ENCODE assay signal across 24 mouse cellular contexts in the genomic region with DNA sequence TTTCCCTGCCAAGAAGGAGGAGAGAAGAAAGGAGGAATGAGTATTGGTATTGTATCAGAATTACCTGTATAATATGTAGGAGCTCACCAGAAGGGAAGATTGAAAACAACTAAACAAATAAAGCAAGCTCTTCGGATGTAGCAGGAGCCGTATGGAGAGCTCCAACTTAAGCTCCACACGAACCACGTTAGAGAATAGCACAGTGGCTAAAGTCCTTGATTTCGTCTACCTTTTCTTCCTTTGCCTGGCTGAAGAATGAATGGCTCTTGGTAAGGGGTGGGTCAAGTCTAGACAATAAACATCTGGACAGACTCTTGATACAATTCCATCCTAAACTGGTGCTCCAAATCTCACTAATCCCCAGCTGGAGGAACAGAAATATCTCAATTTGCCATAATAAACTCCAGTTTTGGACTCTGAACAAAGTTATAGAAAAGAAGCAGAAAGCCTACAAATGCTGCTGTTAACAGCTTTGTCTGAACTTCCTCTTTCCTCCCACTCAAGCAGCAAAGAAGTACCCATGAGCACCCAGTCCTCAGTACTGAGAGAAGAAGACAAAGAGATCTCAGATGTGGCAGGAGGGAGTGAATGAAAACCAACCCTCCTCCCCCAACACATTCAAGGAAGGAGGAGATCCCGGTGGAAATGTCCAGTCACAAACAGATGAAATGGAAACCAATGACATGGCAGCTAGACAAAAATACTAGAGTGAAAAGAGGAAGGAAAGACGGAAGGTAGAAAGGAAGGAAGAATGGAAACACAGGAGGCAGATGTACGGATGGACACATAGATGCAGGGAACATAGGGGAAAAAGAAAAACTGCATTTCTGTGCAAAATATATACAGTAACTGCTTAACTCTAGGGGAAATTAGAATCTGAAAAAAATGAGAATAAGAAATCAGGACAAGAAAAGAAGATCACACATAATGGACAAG. TPM values are rescaled to one million over a fixed set of nuclear protein-coding genes. Genes with fewer than 3 reads are reported as not detected.
DNase-seq lines count a peak whose midpoint lies in the region; ATAC-seq and TF ChIP-seq lines count a peak whose summit lies in the region.
"Had no signal": no experiment of that assay in that cellular context is flagged by ENCODE, and none has a peak within 500 bp of the region (broad histone marks: within the 10 kb centered on the region; RNA-seq: fewer than 3 reads in every experiment).

No protein-coding gene starts in this region.

- TF ChIP-seq POLR2A in spleen, adult 2 months (IDR thresholded peaks at IDR 0.05; ENCODE audit: low read depth, low read length) = no peak

- WGBS in spleen, adult 2 months = 39% methylated on average over 8 of the region's 8 CpGs
- WGBS in macrophage (ENCODE audit: missing documents) = 32% methylated on average over 8 of the region's 8 CpGs
- WGBS in hindbrain, embryonic 14.5 days = 84% methylated on average over 8 of the region's 8 CpGs

- H3K79me2 ChIP-seq in macrophage (ENCODE audit: inconsistent target) = no peaks in the 10 kb centered on the region

- peak overlapping the region; percentile 37; the same call in 1 of the 2 replicates for H3K27ac ChIP-seq in spleen, adult 2 months (ENCODE audit: insufficient read depth, low read length)
- peak overlapping the region; percentile 46 for H3K27ac ChIP-seq in macrophage
- H3K27ac ChIP-seq in hindbrain, embryonic 14.5 days = no peak overlapping the region
- H3K27ac ChIP-seq: kidney, postnatal 0 days; limb, embryonic 15.5 days; liver, embryonic 15.5 days had no signal

- no peak overlapping the region for H3K4me2 ChIP-seq in hindbrain, embryonic 14.5 days (replicated peaks)
- H3K4me2 ChIP-seq: heart, embryonic 12.5 days; limb, embryonic 15.5 days; liver, embryonic 15.5 days; midbrain, embryonic 11.5 days had no signal

- no peaks in the 10 kb centered on the region for H3K36me3 ChIP-seq in spleen, adult 2 months (ENCODE audit: control insufficient read depth, insufficient read depth, low read length)
- H3K36me3 ChIP-seq in G1E (replicated peaks) = no peaks in the 10 kb centered on the region
- no peaks in the 10 kb centered on the region for H3K36me3 ChIP-seq in macrophage (ENCODE audit: inconsistent target)
- H3K36me3 ChIP-seq in hindbrain, embryonic 14.5 days (replicated peaks; ENCODE audit: control insufficient read depth, insufficient read depth) = no peaks in the 10 kb centered on the region
- H3K36me3 ChIP-seq: heart, embryonic 12.5 days; limb, embryonic 15.5 days; liver, embryonic 15.5 days had no signal

- no peak for TF ChIP-seq CTCF in spleen, adult 2 months (IDR thresholded peaks at IDR 0.05; ENCODE audit: extremely low read depth, insufficient read depth, insufficient read length, insufficient replicate concordance)
- TF ChIP-seq CTCF in G1E (IDR thresholded peaks at IDR 0.05; ENCODE audit: low read depth, low read length) = no peak

- no peak overlapping the region for H3K9ac ChIP-seq in hindbrain, embryonic 14.5 days
- H3K9ac ChIP-seq: heart, embryonic 12.5 days; limb, embryonic 15.5 days; liver, embryonic 15.5 days had no signal

- H3K9me3 ChIP-seq in G1E (replicated peaks) = no peaks in the 10 kb centered on the region
- H3K9me3 ChIP-seq in hindbrain, embryonic 14.5 days (ENCODE audit: control insufficient read depth, low read length) = no peaks in the 10 kb centered on the region
- H3K9me3 ChIP-seq: heart, embryonic 12.5 days; limb, embryonic 15.5 days; liver, embryonic 15.5 days had no signal

- no peaks in the 10 kb centered on the region for H3K27me3 ChIP-seq in spleen, adult 2 months (ENCODE audit: control insufficient read depth, insufficient read depth, low read length)
- H3K27me3 ChIP-seq in G1E (ENCODE audit: insufficient read depth, low read length) = no peaks in the 10 kb centered on the region
- no peaks in the 10 kb centered on the region for H3K27me3 ChIP-seq in hindbrain, embryonic 14.5 days (ENCODE audit: control insufficient read depth, insufficient read depth, low read length)
- H3K27me3 ChIP-seq: heart, embryonic 12.5 days; limb, embryonic 15.5 days; liver, embryonic 15.5 days had no signal

- no peak for DNase-seq in spleen, adult 2 months (ENCODE audit: low read depth in 1 of 2, low spot score in 2 of 2)
- no peak for DNase-seq in spleen, adult 12 weeks (ENCODE audit: low spot score)
- DNase-seq in G1E (ENCODE audit: low spot score) = peak; percentile 31
- DNase-seq in embryo, embryonic 10.5 days (ENCODE audit: low spot score) = no peak
- DNase-seq in hindbrain, embryonic 14.5 days (ENCODE audit: low spot score) = no peak
- DNase-seq: adrenal gland, adult 2 months; cerebellum, adult 2 months; cerebellum, postnatal 25 days; heart, postnatal 10 days; kidney, adult 18-20 months; left cerebral cortex, postnatal 4 days; lung, postnatal 4 days; retina, postnatal 1 day; right cerebral cortex, postnatal 25 days had no signal

- peaks cover 4% of the 10 kb centered on the region; the same call in 1 of the 2 replicates for H3K4me1 ChIP-seq in spleen, adult 2 months (ENCODE audit: control insufficient read depth, insufficient read depth, insufficient read length)
- H3K4me1 ChIP-seq in G1E (ENCODE audit: insufficient read depth, low read depth, low read length) = peaks cover 20% of the 10 kb centered on the region
- no peaks in the 10 kb centered on the region for H3K4me1 ChIP-seq in hindbrain, embryonic 14.5 days (replicated peaks; ENCODE audit: control insufficient read depth, insufficient read depth, low read length)
- H3K4me1 ChIP-seq: limb, embryonic 15.5 days had no signal

- no peak overlapping the region for H3K4me3 ChIP-seq in spleen, adult 2 months (ENCODE audit: extremely low read depth, insufficient read depth, insufficient read length)
- H3K4me3 ChIP-seq in G1E (ENCODE audit: low read depth, low read length) (no peak overlapping the region), macrophage (ENCODE audit: inconsistent target) (no peak overlapping the region)
- H3K4me3 ChIP-seq in hindbrain, embryonic 14.5 days (replicated peaks; ENCODE audit: low read length) = no peak overlapping the region
- H3K4me3 ChIP-seq: heart, embryonic 12.5 days; limb, embryonic 15.5 days; liver, embryonic 15.5 days had no signal

- ATAC-seq in G1E (ENCODE audit: extremely low read depth, insufficient number of reproducible peaks, low FRiP score, poor library complexity, severe bottlenecking) = no peak; the same call in 1 of the 2 replicates
- no peak for ATAC-seq in frontal cortex, adult (ENCODE audit: low TSS enrichment)
- no peak for ATAC-seq in hindbrain, embryonic 14.5 days (ENCODE audit: low FRiP score)
- ATAC-seq: forebrain, embryonic 14.5 days had no signal

RNA-seq across cellular contexts. Expression of a gene that starts 45.4 kb away (rescaled TPM):
- 0.49 and 0.52 TPM in 2 replicates for polyA plus RNA-seq in spleen, adult 2 months (2012; rRNA removed)
- total RNA-seq in G1E (2014; fragmentation: Nextera tagmentation) (not detected in 2 replicates), G1E (2017) (0.11 TPM in 1 of 2 replicates, not detected in the other)
- polyA plus RNA-seq in G1E (2012) (not detected in 2 replicates), macrophage (2018) (0.11 to 0.95 TPM (median 0.12 TPM) in 3 replicates)
- not detected for total RNA-seq in macrophage (2018; cell fraction: chromatin; rRNA removed)
- total RNA-seq in macrophage (2018; cell fraction: cytosol; rRNA removed) = under 1 TPM in 19 of 26 experiments, not detected in 7; 0.06 to 0.36 (median 0.19) TPM
- total RNA-seq in macrophage (2018; cell fraction: nucleus; rRNA removed) = under 1 TPM in 4 of 26 experiments, not detected in 22; 0.17 to 0.89 (median 0.33) TPM
- polyA plus RNA-seq in hindbrain, embryonic 14.5 days (2014; fragmentation: Nextera tagmentation; extraction: Ambion mirVana) = 4.1 and 4.4 TPM in 2 replicates
- total RNA-seq: monocyte, adult 5-6 weeks had no signal
- polyA plus RNA-seq: C2C12 had no signal
